Mouse (Mus musculus) megakaryocyte, embryonic 14.5 days (primary cell): ENCODE data around the gene Nit1. TPM values are rescaled to one million over a fixed set of nuclear protein-coding genes. Genes with fewer than 3 reads are reported as not detected.

ENCODE experiments used
- H3K27me3 ChIP-seq: replicated peaks from 2 replicates; pipeline ENCODE3; 2012; ENCODE audit warnings: inconsistent platforms
- H3K36me3 ChIP-seq: replicated peaks from 2 replicates; pipeline ENCODE3; 2012; ENCODE audit warnings: low read length, inconsistent platforms, mixed read lengths
- H3K4me1 ChIP-seq: 2 replicates; pipeline ENCODE4 v1.6.1; 2012; ENCODE audit warnings: inconsistent platforms
- H3K4me3 ChIP-seq: replicated peaks from 2 replicates; pipeline ENCODE3; 2012; ENCODE audit warnings: moderate library complexity, mild to moderate bottlenecking, inconsistent platforms
- H3K9me3 ChIP-seq: 2 replicates; pipeline ENCODE4 v1.6.1; 2012; ENCODE audit warnings: inconsistent platforms
- FLI1 ChIP-seq: IDR thresholded peaks from 2 replicates; pipeline ENCODE4 v1.6.1; 2012; ENCODE audit warnings: low read length, inconsistent platforms, mixed read lengths
- GATA1 ChIP-seq: IDR thresholded peaks from 3 replicates; pipeline ENCODE4 v1.6.1; 2012; ENCODE audit warnings: mixed read lengths, low read length, inconsistent platforms, borderline replicate concordance
- polyA plus RNA-seq: library from polyadenylated mRNA; stranded (reverse); fragments of >175 nt; gene quantifications from 2 replicates; pipeline ENCODE4 v1.2.3, GENCODE M21; 2012; ENCODE audit warnings: low replicate concordance; ENCODE audit not compliant: insufficient read depth

The Nit1 gene
- polyA plus RNA-seq = 3.2 and 6.1 TPM in 2 replicates

GRCm38 (mm10) chr1:171345225-171346094 is at the start of gene Nit1, which contains the start of gene Pfdn2:
Gene Nit1, minus strand, starts transcription at chr1:171345646.
Gene Pfdn2, plus strand, starts transcription at chr1:171345670.
- Histone ChIP-seq H3K36me3 (peaks cover 44% of the 10 kb centered on the region), H3K9me3 (no peaks in the 10 kb centered on the region), H3K4me1 (peaks cover 52% of the 10 kb centered on the region), H3K4me3 (peak within 1 kb of the TSS; percentile 97), H3K27me3 (no peaks in the 10 kb centered on the region)
- no peak for TF ChIP-seq GATA1
- TF ChIP-seq FLI1 = peak; percentile 48; the same call in 1 of the 2 replicates

GRCm38 (mm10) chr1:171390101-171390500 is 44.7 kb upstream of the Nit1 start:
- Histone ChIP-seq H3K27me3 (peaks cover 8% of the 10 kb centered on the region), H3K4me3 (peak overlapping the region; percentile 92), H3K36me3 (peaks cover 24% of the 10 kb centered on the region), H3K4me1 (peaks cover 60% of the 10 kb centered on the region), H3K9me3 (no peaks in the 10 kb centered on the region)
- TF ChIP-seq FLI1 (no peak), GATA1 (no peak)

- Histone ChIP-seq H3K4me1 (peaks cover 75% of the 10 kb centered on the region), H3K36me3 (peaks cover 11% of the 10 kb centered on the region), H3K4me3 (peak within 1 kb of the TSS; percentile 92), H3K9me3 (no peaks in the 10 kb centered on the region), H3K27me3 (peaks cover 19% of the 10 kb centered on the region)
- TF ChIP-seq FLI1 (0 out of 2 replicates have a peak, but pooled peaks have one; percentile 26), GATA1 (no peak)
Observed at GRCm38 (mm10) chr1:171388376-171389102, 43.1 kb upstream of the Nit1 start, which contains the start of gene Arhgap30. Gene Arhgap30, plus strand, starts transcription at chr1:171388954.

GRCm38 (mm10) chr1:171387099-171387498 is 41.7 kb upstream of the Nit1 start:
- no peak for TF ChIP-seq GATA1
- no peak for TF ChIP-seq FLI1
- H3K4me1 ChIP-seq = peaks cover 77% of the 10 kb centered on the region
- H3K9me3 ChIP-seq = no peaks in the 10 kb centered on the region
- peaks cover 28% of the 10 kb centered on the region for H3K27me3 ChIP-seq
- no peaks in the 10 kb centered on the region for H3K36me3 ChIP-seq
- no peak overlapping the region for H3K4me3 ChIP-seq

GRCm38 (mm10) chr1:171385171-171385570 is 39.7 kb upstream of the Nit1 start:
- peak overlapping the region; percentile 7 for H3K4me3 ChIP-seq
- H3K9me3 ChIP-seq = no peaks in the 10 kb centered on the region
- H3K4me1 ChIP-seq = peaks cover 72% of the 10 kb centered on the region

GRCm38 (mm10) chr1:171384361-171384760 is 38.9 kb upstream of the Nit1 start:
- no peaks in the 10 kb centered on the region for H3K9me3 ChIP-seq
- H3K4me3 ChIP-seq = no peak overlapping the region
- peaks cover 34% of the 10 kb centered on the region for H3K27me3 ChIP-seq
- H3K36me3 ChIP-seq = no peaks in the 10 kb centered on the region
- TF ChIP-seq FLI1 (no peak), GATA1 (no peak)
- H3K4me1 ChIP-seq = peaks cover 72% of the 10 kb centered on the region

More at GRCm38 (mm10) chr1:171385171-171385570, 39.7 kb upstream of the Nit1 start:
- TF ChIP-seq GATA1 (no peak), FLI1 (no peak)
- peaks cover 32% of the 10 kb centered on the region for H3K27me3 ChIP-seq
- no peaks in the 10 kb centered on the region for H3K36me3 ChIP-seq

- Histone ChIP-seq H3K27me3 (peaks cover 34% of the 10 kb centered on the region), H3K36me3 (no peaks in the 10 kb centered on the region), H3K4me3 (peak overlapping the region; percentile 33), H3K4me1 (peaks cover 65% of the 10 kb centered on the region), H3K9me3 (no peaks in the 10 kb centered on the region)
- TF ChIP-seq FLI1 = no peak
- TF ChIP-seq GATA1 = no peak
Observed at GRCm38 (mm10) chr1:171382096-171382620, 36.7 kb upstream of the Nit1 start.

- Histone ChIP-seq H3K9me3 (no peaks in the 10 kb centered on the region), H3K36me3 (no peaks in the 10 kb centered on the region), H3K4me1 (peaks cover 67% of the 10 kb centered on the region), H3K27me3 (peaks cover 35% of the 10 kb centered on the region), H3K4me3 (peak overlapping the region; percentile 88)
- TF ChIP-seq GATA1 (no peak), FLI1 (no peak)
Observed at GRCm38 (mm10) chr1:171379935-171380599, 34.6 kb upstream of the Nit1 start.

- no peaks in the 10 kb centered on the region for H3K9me3 ChIP-seq
- H3K27me3 ChIP-seq = peaks cover 25% of the 10 kb centered on the region
- peaks cover 64% of the 10 kb centered on the region for H3K4me1 ChIP-seq
- no peak for TF ChIP-seq GATA1
- no peak for TF ChIP-seq FLI1
- H3K4me3 ChIP-seq = no peak overlapping the region
- H3K36me3 ChIP-seq = no peaks in the 10 kb centered on the region
Observed at GRCm38 (mm10) chr1:171378298-171378697, 32.9 kb upstream of the Nit1 start.
